Mouse (Mus musculus) C2C12 (cell line): ENCODE data around the gene Dlgap3. TPM values are rescaled to one million over a fixed set of nuclear protein-coding genes. Genes with fewer than 3 reads are reported as not detected.

ENCODE experiments used
- H3K27me3 ChIP-seq: one replicate; pipeline ENCODE4 v1.6.1; 2011; ENCODE audit not compliant: control insufficient read depth, insufficient read depth, insufficient read length
- H3K36me3 ChIP-seq: one replicate; pipeline ENCODE4 v1.6.1; 2011; ENCODE audit not compliant: control insufficient read depth, insufficient read depth
- H3K4me3 ChIP-seq: one replicate; pipeline ENCODE4 v1.5.1; 2011; ENCODE audit warnings: mild to moderate bottlenecking, control low read depth; ENCODE audit not compliant: poor library complexity, insufficient read depth, severe bottlenecking
- H3K79me2 ChIP-seq: one replicate; pipeline ENCODE4 v1.6.1; 2011; ENCODE audit not compliant: control insufficient read depth, insufficient read depth
- H3K79me3 ChIP-seq: one replicate; pipeline ENCODE4 v1.6.1; 2011; ENCODE audit warnings: low read depth, control low read depth
- H3ac ChIP-seq: one replicate; pipeline ENCODE3; 2011; ENCODE audit warnings: low read depth; ENCODE audit not compliant: control insufficient read depth, insufficient read length
- CEBPB ChIP-seq: IDR thresholded peaks from one replicate; pipeline ENCODE4 v1.6.1; 2011; ENCODE audit warnings: low read depth, mild to moderate bottlenecking, control low read depth, moderate library complexity
- CTCF ChIP-seq: IDR thresholded peaks from one replicate; pipeline ENCODE4 v1.5.1; 2011; ENCODE audit not compliant: control insufficient read depth, insufficient read depth, insufficient read length
- FOSL1 ChIP-seq: IDR thresholded peaks from one replicate; pipeline ENCODE4 v1.8.0; 2011; ENCODE audit warnings: mild to moderate bottlenecking, low read length; ENCODE audit not compliant: poor library complexity, insufficient read depth, severe bottlenecking
- MAX ChIP-seq: IDR thresholded peaks from one replicate; pipeline ENCODE4 v1.6.1; 2011; ENCODE audit warnings: mild to moderate bottlenecking, control low read depth
- MYOD1 ChIP-seq: IDR thresholded peaks from one replicate; pipeline ENCODE4 v1.6.1; 2011; ENCODE audit warnings: low read depth; ENCODE audit not compliant: control insufficient read depth, insufficient read length
- MYOG ChIP-seq: IDR thresholded peaks from one replicate; pipeline ENCODE4 v1.6.1; 2011; ENCODE audit not compliant: control insufficient read depth, insufficient read length; ENCODE audit errors: extremely low read depth
- USF1 ChIP-seq: IDR thresholded peaks from one replicate; pipeline ENCODE4 v1.6.1; 2011; ENCODE audit warnings: low read depth, mild to moderate bottlenecking, control low read depth, moderate library complexity
- polyA plus RNA-seq: library from polyadenylated mRNA; unstranded; fragments of >200 nt; fragmentation: generic; extraction: Trizol; gene quantifications from one replicate; pipeline ENCODE4 v1.2.1, GENCODE M21; 2012; ENCODE audit warnings: missing spikeins

Dlgap3 gene
- polyA plus RNA-seq, 1 experiment = not detected

DNA sequence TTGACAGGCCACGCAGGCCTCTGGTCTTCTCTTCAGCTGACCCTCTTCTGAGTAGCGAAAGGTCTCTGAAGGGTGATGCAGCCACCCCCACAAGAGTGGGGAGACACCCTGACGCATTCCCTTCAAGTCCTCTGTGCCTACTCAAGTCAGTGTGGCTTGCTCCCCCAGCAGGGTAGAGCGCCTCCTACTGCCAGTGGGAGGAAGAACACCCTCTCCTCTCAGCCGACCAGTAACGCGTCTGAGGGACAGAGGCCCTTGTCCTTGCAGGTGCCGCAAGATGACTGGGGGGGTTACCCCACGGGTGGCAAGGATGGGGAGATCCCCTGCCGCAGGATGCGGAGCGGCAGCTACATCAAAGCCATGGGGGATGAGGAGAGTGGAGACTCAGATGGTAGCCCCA, 30.4 kb downstream of the Dlgap3 start:
- Histone ChIP-seq H3K79me3 (no peaks in the 10 kb centered on the region), H3ac (no peak overlapping the region), H3K36me3 (no peaks in the 10 kb centered on the region), H3K27me3 (peaks cover 22% of the 10 kb centered on the region), H3K79me2 (no peaks in the 10 kb centered on the region), H3K4me3 (no peak overlapping the region)
- TF ChIP-seq CEBPB = no peak
- TF ChIP-seq USF1 = no peak
- no peak for TF ChIP-seq MAX
- TF ChIP-seq CTCF = no peak
- no peak for TF ChIP-seq MYOG
- no peak for TF ChIP-seq FOSL1
- no peak for TF ChIP-seq MYOD1

DNA sequence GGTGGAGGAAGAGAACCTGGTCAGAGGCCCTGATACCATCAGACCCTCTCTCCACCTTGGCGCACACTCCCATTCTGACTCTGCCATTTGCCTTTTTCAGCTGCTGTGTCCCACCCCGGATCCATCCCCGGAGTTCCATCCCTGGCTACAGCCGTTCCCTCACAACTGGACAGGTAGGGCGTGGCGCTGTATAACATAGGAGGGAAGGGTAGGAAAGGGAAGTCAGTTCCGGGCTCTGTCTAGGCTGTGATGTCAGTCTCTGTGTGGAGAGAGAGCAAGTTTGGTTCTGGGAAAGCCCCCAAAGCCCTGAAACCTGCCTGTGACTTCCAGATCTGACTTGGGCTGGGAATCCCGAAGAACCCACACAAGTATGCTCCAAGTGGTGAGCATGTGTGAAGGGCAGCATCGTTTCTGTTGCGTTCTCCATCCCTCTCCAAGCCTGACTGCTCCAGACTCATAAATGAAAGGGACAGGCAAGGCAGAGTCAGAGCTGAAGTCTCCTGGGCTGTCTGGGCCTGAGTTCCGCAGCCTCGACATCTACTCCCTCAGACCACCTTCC, 31.2 kb downstream of the Dlgap3 start:
- Histone ChIP-seq H3K79me2 (no peaks in the 10 kb centered on the region), H3K4me3 (no peak overlapping the region), H3ac (no peak overlapping the region), H3K27me3 (peaks cover 15% of the 10 kb centered on the region), H3K36me3 (no peaks in the 10 kb centered on the region), H3K79me3 (no peaks in the 10 kb centered on the region)
- TF ChIP-seq CTCF = no peak
- no peak for TF ChIP-seq MAX
- TF ChIP-seq FOSL1 = no peak
- TF ChIP-seq MYOD1 = no peak
- no peak for TF ChIP-seq CEBPB

DNA sequence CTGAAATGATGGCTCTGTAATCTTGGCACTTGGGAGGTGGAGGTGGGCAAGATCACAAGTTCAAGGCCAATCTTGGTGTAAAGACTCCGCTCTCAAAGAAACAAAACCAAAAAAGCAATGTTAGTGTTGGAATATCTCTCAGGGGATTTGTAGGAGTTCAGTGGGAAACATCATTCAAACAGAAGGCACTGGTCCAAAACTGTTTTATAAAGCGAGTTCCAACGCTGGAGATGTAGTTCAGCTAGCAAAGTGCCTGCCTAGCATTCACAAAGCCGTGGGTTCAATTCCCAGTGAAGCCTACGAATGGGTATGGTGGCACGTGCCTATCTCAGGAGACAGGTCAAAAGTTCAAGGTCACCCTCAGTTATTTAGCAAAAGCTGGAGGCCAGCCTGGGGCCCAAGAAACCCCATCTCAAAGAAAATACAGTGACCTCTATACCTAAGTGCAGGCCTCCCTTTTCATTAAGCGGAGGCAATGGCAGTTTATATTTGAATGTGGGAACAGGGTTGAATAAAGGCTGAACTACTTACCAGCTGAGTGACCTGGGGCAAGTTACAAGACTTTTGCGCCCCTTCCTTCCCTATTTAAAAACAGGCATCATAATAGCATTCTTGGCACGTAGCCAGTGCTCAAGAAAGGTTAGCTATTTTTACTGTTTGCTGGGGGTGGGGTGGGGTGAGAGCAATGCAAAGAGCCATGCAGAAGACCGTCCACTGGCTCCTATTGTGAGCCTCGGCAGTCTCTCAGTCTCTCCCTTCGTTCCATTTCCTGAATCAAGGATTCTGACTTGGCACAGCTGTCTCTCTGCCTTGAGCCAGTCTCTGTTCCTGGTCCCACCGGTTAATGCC, 32.0 kb downstream of the Dlgap3 start:
- Histone ChIP-seq H3K79me3 (no peaks in the 10 kb centered on the region), H3K27me3 (peaks cover 12% of the 10 kb centered on the region), H3K4me3 (no peak overlapping the region), H3K79me2 (no peaks in the 10 kb centered on the region), H3ac (no peak overlapping the region), H3K36me3 (no peaks in the 10 kb centered on the region)
- TF ChIP-seq USF1 (no peak), FOSL1 (no peak), MYOD1 (no peak), MAX (no peak), CEBPB (no peak), CTCF (no peak), MYOG (no peak)

DNA sequence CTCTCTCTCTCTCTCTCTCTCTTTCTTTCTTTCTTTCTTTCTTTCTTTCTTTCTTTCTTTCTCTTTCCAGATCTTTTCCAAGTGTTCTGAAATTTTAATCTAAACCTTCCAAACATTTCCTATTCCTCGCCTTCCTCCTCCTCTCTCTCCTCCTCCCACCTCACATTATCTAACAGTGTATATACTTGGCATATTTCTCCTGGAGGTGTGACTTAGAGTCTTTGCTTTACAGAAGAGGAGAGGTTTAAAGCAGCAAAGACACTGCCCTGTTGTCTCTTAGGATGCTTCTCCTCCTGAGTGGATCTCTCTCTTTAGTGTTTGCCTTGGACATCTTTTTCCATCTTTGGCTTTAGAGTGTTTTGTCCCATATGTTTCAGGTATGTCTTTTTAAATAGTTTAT, 34.1 kb downstream of the Dlgap3 start:
- no peaks in the 10 kb centered on the region for H3K79me3 ChIP-seq
- H3K4me3 ChIP-seq = no peak overlapping the region
- H3ac ChIP-seq = no peak overlapping the region
- TF ChIP-seq MYOD1 (no peak), MYOG (no peak)
- no peaks in the 10 kb centered on the region for H3K79me2 ChIP-seq
- no peaks in the 10 kb centered on the region for H3K27me3 ChIP-seq
- no peaks in the 10 kb centered on the region for H3K36me3 ChIP-seq

DNA sequence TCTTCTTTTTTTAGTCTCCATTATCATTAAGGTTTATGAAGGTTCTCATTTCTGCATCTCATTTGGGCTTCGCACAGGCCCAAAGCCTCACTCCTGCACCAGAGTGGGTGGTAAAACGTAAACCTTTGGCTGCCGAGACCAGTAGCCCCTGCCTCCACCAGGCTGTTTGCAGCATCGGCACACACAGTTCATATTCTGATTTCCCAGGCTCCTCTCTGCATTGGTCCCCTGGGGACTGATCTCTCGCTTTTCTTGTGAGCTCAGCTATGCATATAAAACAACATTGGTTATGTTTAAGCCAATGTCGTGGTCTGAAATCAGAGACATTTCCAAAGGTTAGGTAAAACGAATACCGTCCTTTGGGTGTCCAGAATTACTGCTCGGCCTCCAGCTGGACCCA, 42.3 kb downstream of the Dlgap3 start:
- Histone ChIP-seq H3K79me3 (no peaks in the 10 kb centered on the region), H3K4me3 (no peak overlapping the region), H3K36me3 (no peaks in the 10 kb centered on the region), H3K79me2 (no peaks in the 10 kb centered on the region), H3ac (no peak overlapping the region), H3K27me3 (peaks cover 12% of the 10 kb centered on the region)
- no peak for TF ChIP-seq USF1
- TF ChIP-seq MYOG = no peak
- no peak for TF ChIP-seq MYOD1
- no peak for TF ChIP-seq CEBPB
- no peak for TF ChIP-seq FOSL1
- no peak for TF ChIP-seq CTCF
- TF ChIP-seq MAX = no peak

DNA sequence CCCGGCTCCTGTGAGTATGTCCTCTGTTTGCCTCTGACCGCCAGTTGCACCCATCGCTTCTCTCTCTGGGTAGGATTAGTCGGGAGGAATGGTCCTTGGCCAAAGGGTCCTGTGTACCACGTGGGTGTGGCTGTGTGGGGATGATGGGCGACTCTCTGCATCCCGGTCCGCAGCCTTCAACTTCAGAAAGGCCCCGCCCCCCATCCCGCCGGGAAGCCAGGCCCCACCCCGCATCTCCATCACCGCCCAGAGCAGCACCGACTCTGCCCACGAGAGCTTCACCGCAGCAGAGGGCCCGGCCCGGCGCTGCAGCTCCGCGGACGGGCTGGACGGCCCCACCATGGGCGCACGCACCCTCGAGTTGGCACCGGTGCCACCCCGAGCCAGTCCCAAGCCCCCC, 45.5 kb downstream of the Dlgap3 start:
- Histone ChIP-seq H3K4me3 (no peak overlapping the region), H3K79me2 (no peaks in the 10 kb centered on the region), H3ac (no peak overlapping the region), H3K27me3 (peaks cover 4% of the 10 kb centered on the region), H3K36me3 (no peaks in the 10 kb centered on the region), H3K79me3 (no peaks in the 10 kb centered on the region)
- TF ChIP-seq CTCF = no peak
- TF ChIP-seq MAX = no peak
- TF ChIP-seq CEBPB = no peak
- TF ChIP-seq USF1 = no peak
- TF ChIP-seq MYOD1 = no peak
- no peak for TF ChIP-seq MYOG
- no peak for TF ChIP-seq FOSL1
